Mouse (Mus musculus): ENCODE measurements around the gene Madcam1. TPM values are rescaled to one million over a fixed set of nuclear protein-coding genes. Genes with fewer than 3 reads are reported as not detected.
A peak's percentile ranks its signal among the peaks of the same experiment; 100 is the strongest.

Madcam1 gene
- polyA plus RNA-seq, 1 experiment: not detected

DNA sequence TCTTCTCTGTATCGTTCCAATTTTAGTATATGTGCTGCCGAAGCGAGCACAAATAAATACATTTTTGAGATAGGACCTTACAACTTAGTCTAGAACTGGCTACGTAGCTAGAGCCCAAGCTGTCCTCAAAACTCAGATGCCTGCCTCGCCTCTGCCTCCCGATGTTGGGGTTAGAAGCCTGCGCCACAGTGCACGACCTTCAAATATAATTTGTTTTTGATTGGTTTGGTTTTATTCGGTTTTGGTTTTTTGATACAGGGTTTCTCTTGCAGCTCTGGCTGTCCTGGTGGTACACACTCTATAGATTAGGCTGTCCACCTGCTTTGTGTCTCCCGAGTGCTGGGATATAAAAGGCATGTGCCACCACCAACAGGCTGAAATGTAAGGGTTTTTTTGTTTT, 39.2 kb downstream of the Madcam1 start:
- TF ChIP-seq GATA1 (IDR thresholded peaks at IDR 0.05; ENCODE audit: low read length) (no peak), TAL1 (IDR thresholded peaks at IDR 0.05; ENCODE audit: low read length) (no peak)
- H3K36me3 ChIP-seq (ENCODE audit: control insufficient read depth): peaks cover 38% of the 10 kb centered on the region
- 0 out of 2 replicates have a peak, but pooled peaks cover 3% of the 10 kb centered on the region for H3K27me3 ChIP-seq (ENCODE audit: control insufficient read depth)
- peaks cover 45% of the 10 kb centered on the region for H3K4me1 ChIP-seq (ENCODE audit: control insufficient read depth)
- H3K9me3 ChIP-seq (ENCODE audit: control insufficient read depth, low read length): no peaks in the 10 kb centered on the region
- H3K4me3 ChIP-seq (replicated peaks): peak overlapping the region; percentile 81

DNA sequence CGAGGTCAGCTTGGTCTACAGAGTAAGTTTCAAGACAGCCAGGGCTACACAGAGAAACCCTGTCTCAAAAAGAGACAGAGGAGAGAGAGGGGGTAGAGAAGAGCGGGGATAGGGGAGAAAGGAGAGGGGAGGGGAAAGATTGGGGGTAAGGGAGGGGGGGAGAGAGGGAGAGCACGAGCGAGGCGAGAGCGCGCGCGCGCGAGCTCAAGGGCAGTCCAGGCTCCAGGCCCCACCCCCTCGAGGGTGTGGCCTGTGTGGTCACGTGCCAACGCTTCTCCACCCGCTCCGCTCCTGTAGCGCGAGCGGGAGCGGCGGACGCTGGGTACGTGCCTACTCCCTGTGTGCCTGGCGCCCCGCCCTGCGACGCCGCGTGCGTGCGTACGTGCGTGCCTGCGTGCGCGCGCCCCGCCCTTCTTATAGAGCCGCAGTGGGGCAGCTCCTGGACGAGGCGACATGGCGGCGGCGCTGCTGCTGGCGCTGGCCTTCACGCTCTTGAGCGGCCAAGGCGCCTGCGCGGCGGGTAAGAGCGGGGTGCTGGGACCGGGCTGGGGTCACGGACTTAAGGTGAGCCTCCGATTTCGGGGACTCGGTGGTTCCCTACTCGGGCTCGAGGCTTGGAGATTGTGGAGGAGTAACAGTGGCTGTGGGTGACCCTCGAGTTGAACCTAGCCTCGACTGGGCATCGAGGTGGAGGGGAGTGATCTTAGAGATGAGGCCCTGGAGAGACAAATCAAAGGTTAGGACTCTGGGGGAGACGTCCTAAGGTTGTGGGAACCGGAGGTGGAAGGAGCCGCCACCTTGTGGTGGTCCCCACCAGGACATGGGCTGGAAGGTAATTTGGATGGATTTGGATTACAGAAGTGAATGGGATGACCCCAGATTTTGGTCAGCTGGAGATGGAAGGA, 40.0 kb downstream of the Madcam1 start, which contains the start of gene Bsg:
Gene Bsg, plus strand, starts transcription at position 427 of the 905 bp plus-strand sequence.
- no peak for TF ChIP-seq TAL1 (IDR thresholded peaks at IDR 0.05; ENCODE audit: low read length)
- no peak for TF ChIP-seq GATA1 (IDR thresholded peaks at IDR 0.05; ENCODE audit: low read length)
- peak within 1 kb of the TSS; percentile 81 for H3K4me3 ChIP-seq (replicated peaks)
- peaks cover 53% of the 10 kb centered on the region for H3K4me1 ChIP-seq (ENCODE audit: control insufficient read depth)
- H3K9me3 ChIP-seq (ENCODE audit: control insufficient read depth, low read length): no peaks in the 10 kb centered on the region
- no peaks in the 10 kb centered on the region for H3K27me3 ChIP-seq (ENCODE audit: control insufficient read depth)
- peaks cover 46% of the 10 kb centered on the region for H3K36me3 ChIP-seq (ENCODE audit: control insufficient read depth)

DNA sequence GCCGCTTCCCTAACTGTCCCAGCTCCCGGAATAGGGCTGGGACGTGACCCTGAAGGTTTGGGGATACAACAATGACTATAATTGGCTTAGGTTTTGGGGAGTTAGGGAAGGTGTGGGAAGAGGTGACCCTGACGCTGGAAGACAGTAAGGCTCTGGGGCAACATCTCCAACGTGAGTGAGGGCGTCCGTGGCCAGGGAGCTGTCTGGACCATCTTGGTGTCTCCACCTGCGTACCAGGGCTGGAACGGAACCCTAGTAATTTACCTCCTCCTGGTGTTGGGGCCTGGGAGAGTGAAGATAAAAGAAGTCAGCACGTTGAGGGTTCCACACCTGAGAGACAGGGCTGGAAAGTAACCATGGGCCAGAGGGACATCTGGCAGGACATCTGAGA, 40.6 kb downstream of the Madcam1 start:
- Histone ChIP-seq H3K9me3 (ENCODE audit: control insufficient read depth, low read length) (no peaks in the 10 kb centered on the region), H3K27me3 (ENCODE audit: control insufficient read depth) (no peaks in the 10 kb centered on the region; the same call in 1 of the 2 replicates), H3K36me3 (ENCODE audit: control insufficient read depth) (peaks cover 52% of the 10 kb centered on the region), H3K4me1 (ENCODE audit: control insufficient read depth) (peaks cover 60% of the 10 kb centered on the region), H3K4me3 (replicated peaks) (peak overlapping the region; percentile 81)
- TF ChIP-seq GATA1 (IDR thresholded peaks at IDR 0.05; ENCODE audit: low read length) (no peak), TAL1 (IDR thresholded peaks at IDR 0.05; ENCODE audit: low read length) (no peak; the same call in 2 of the 3 replicates)

DNA sequence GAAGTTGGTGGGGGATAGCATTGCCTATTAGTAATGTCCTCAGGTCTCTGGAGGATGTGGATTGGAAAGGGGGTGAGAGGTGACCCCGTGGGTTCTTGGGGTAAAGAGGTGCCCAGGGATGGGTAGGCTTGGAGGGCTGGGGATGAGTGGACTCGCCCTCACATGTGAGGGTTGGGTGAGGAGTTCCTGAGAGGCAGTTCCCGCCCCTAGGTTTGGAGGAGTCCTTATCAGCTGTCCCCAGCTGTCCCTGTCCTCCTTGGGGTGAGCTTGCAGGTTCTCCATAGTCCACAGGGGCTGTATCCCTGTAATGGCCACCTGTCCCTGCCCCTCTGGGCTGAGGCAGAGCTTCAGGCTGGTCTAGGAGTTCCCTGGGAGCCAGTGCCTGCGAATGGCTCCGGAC, 41.6 kb downstream of the Madcam1 start:
- H3K9me3 ChIP-seq (ENCODE audit: control insufficient read depth, low read length): no peaks in the 10 kb centered on the region
- peak overlapping the region; percentile 81 for H3K4me3 ChIP-seq (replicated peaks)
- no peaks in the 10 kb centered on the region; the same call in 1 of the 2 replicates for H3K27me3 ChIP-seq (ENCODE audit: control insufficient read depth)
- H3K4me1 ChIP-seq (ENCODE audit: control insufficient read depth): peaks cover 68% of the 10 kb centered on the region
- peaks cover 62% of the 10 kb centered on the region for H3K36me3 ChIP-seq (ENCODE audit: control insufficient read depth)
- TF ChIP-seq TAL1 (IDR thresholded peaks at IDR 0.05; ENCODE audit: low read length) (peak; percentile 99), GATA1 (IDR thresholded peaks at IDR 0.05; ENCODE audit: low read length) (peak; percentile 88)

DNA sequence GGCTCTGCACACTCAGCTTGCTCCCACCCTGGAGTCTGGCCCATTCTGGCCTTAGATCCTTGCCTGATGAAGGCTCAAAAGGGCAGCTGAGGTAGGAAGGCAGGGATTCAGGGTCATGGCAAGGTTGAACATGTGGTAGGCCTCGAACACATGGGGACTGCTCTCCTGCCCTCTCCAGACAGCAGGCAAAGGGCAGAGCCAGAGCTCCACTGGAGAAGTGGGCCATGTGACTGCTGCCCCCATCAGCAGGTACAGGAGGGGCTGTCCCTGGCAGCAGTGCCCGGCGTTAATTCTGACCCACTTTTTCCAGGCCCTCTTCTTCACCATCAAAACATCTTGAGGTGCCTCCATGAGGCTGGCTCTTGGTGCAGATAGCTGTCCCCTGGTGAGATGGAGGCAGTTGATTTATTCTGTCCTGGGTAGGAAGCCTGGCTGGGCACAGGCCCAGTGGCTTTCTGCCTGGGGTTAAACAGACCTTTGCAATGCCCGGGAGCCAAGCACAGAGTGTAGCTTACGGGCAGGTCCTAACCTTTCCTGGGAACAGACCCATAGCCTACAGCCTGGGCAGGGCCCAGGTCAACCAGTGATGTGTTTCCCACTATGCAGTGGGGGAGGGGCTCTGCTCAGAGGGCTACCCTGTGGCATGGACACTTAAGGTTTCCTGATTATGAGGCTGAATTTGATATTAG, 42.2 kb downstream of the Madcam1 start:
- H3K36me3 ChIP-seq (ENCODE audit: control insufficient read depth): peaks cover 68% of the 10 kb centered on the region
- no peak for TF ChIP-seq TAL1 (IDR thresholded peaks at IDR 0.05; ENCODE audit: low read length)
- TF ChIP-seq GATA1 (IDR thresholded peaks at IDR 0.05; ENCODE audit: low read length): no peak

DNA sequence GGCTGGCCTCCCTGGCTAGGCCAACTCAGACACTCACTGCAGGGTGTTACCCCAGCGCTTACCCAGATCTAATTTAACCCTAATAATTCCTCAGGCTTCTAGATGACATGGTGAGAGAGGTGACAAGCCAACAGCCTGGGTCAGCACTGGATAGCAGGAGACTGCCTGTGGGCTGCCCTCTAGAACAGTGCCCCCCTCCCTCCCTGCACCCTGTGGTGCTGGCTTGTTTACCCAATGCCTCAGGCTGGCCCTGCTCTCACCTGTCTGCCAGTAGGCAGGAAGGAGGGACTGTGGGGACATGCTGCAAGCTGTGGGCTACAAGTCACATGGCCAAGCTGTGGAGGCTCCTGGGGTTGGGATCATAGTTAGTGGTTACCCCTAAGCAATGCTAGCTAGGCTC, 42.8 kb downstream of the Madcam1 start:
- Histone ChIP-seq H3K9me3 (ENCODE audit: control insufficient read depth, low read length) (no peaks in the 10 kb centered on the region), H3K27me3 (ENCODE audit: control insufficient read depth) (no peaks in the 10 kb centered on the region; the same call in 1 of the 2 replicates), H3K4me3 (replicated peaks) (peak overlapping the region; percentile 81), H3K4me1 (ENCODE audit: control insufficient read depth) (peaks cover 75% of the 10 kb centered on the region), H3K36me3 (ENCODE audit: control insufficient read depth) (peaks cover 74% of the 10 kb centered on the region)
- TF ChIP-seq TAL1 (IDR thresholded peaks at IDR 0.05; ENCODE audit: low read length) (no peak), GATA1 (IDR thresholded peaks at IDR 0.05; ENCODE audit: low read length) (no peak)

More for the DNA sequence above, 42.2 kb downstream of the Madcam1 start:
- Histone ChIP-seq H3K27me3 (ENCODE audit: control insufficient read depth) (no peaks in the 10 kb centered on the region; the same call in 1 of the 2 replicates), H3K4me3 (replicated peaks) (peak overlapping the region; percentile 81), H3K9me3 (ENCODE audit: control insufficient read depth, low read length) (no peaks in the 10 kb centered on the region), H3K4me1 (ENCODE audit: control insufficient read depth) (peaks cover 70% of the 10 kb centered on the region)

DNA sequence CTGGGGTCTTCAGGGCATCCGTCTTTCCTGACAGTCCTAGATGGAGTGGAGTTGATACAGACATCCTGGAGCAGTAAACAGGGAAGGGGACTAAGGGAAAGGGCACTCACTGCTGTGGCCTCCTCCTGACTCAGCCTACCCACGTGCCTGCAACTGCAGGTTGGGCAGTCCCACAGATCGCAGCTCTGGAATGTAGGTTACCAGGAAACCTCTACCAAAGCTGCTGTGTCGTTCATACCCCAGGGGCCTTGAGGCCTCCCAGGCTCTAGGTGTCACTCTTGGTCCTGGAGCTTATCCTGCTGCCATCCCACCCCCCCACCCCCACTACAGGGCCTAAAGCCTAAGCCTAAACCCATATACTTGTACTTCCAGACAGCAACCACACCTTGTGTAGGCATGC, 43.4 kb downstream of the Madcam1 start:
- H3K9me3 ChIP-seq (ENCODE audit: control insufficient read depth, low read length): no peaks in the 10 kb centered on the region
- H3K4me1 ChIP-seq (ENCODE audit: control insufficient read depth): peaks cover 80% of the 10 kb centered on the region
- peaks cover 79% of the 10 kb centered on the region for H3K36me3 ChIP-seq (ENCODE audit: control insufficient read depth)
- H3K27me3 ChIP-seq (ENCODE audit: control insufficient read depth): no peaks in the 10 kb centered on the region; the same call in 1 of the 2 replicates
- TF ChIP-seq GATA1 (IDR thresholded peaks at IDR 0.05; ENCODE audit: low read length): no peak
- no peak for TF ChIP-seq TAL1 (IDR thresholded peaks at IDR 0.05; ENCODE audit: low read length)
- peak overlapping the region; percentile 81 for H3K4me3 ChIP-seq (replicated peaks)

DNA sequence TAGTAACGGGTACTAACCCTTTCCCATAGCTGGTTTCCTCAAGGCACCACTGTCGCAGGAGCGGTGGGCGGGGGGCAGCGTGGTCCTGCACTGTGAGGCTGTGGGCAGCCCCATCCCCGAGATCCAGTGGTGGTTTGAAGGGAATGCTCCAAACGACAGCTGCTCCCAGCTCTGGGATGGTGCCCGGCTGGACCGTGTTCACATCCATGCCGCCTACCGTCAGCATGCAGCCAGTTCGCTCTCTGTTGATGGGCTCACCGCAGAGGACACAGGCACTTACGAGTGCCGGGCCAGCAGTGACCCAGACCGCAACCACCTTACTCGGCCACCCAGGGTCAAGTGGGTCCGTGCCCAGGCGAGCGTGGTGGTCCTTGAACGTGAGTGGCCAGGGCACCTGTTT, 44.3 kb downstream of the Madcam1 start:
- Histone ChIP-seq H3K4me3 (replicated peaks) (peak overlapping the region; percentile 81), H3K4me1 (ENCODE audit: control insufficient read depth) (peaks cover 86% of the 10 kb centered on the region), H3K36me3 (ENCODE audit: control insufficient read depth) (peaks cover 88% of the 10 kb centered on the region), H3K9me3 (ENCODE audit: control insufficient read depth, low read length) (no peaks in the 10 kb centered on the region), H3K27me3 (ENCODE audit: control insufficient read depth) (peaks cover under 1% of the 10 kb centered on the region)
- TF ChIP-seq GATA1 (IDR thresholded peaks at IDR 0.05; ENCODE audit: low read length) (no peak), TAL1 (IDR thresholded peaks at IDR 0.05; ENCODE audit: low read length) (no peak)

DNA sequence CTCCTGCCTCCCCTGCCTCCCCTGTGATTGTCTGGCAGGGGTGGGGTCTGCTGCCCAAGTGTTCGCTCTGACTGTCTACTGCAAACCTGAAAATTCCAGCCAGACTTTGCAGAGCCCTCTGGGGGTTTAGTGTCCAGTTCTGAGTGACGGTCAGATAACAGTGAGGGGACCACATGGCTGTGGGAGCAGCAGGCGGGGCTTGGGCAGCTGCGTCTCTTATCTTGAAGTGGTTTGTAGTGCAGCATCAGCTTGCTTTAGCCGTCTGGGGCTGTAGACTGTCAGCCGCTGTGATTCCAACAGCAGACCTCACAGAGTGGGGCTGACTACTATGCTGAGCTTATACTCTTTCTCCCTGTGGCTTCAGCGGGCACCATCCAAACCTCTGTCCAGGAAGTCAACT, 44.9 kb downstream of the Madcam1 start:
- Histone ChIP-seq H3K9me3 (ENCODE audit: control insufficient read depth, low read length) (no peaks in the 10 kb centered on the region), H3K4me3 (replicated peaks) (peak overlapping the region; percentile 81), H3K4me1 (ENCODE audit: control insufficient read depth) (peaks cover 86% of the 10 kb centered on the region), H3K27me3 (ENCODE audit: control insufficient read depth) (peaks cover 7% of the 10 kb centered on the region), H3K36me3 (ENCODE audit: control insufficient read depth) (peaks cover 89% of the 10 kb centered on the region)
- TF ChIP-seq TAL1 (IDR thresholded peaks at IDR 0.05; ENCODE audit: low read length) (no peak), GATA1 (IDR thresholded peaks at IDR 0.05; ENCODE audit: low read length) (no peak)

Data from erythroblast, embryonic 14.5 days (primary cell).